Mouse (Mus musculus) embryonic facial prominence, embryonic 14.5 days (tissue): ENCODE data around the gene Rundc3a. TPM values are rescaled to one million over a fixed set of nuclear protein-coding genes. Genes with fewer than 3 reads are reported as not detected.

Experiments
- ATAC-seq: fragments of 200-750 bp; cut with Nextera tagmentation; 2 replicates; pipeline ENCODE4 v1.8.0; 2017; ENCODE audit warnings: low read depth, moderate number of reproducible peaks, moderate TSS enrichment
- DNase-seq: peaks from one replicate; pipeline ENCODE4 v3.0.0-alpha.2; 2015; ENCODE audit warnings: low spot score
- H3K27ac ChIP-seq: fragments of 300-500 bp; sonication (generic); replicated peaks from 2 replicates; pipeline ENCODE4 v1.5.1; 2014; ENCODE audit warnings: low read depth, mild to moderate bottlenecking, low read length, moderate library complexity
- H3K27me3 ChIP-seq: fragments of 300-500 bp; sonication (generic); replicated peaks from 2 replicates; pipeline ENCODE4 v1.6.1; 2014; ENCODE audit warnings: low read length; ENCODE audit not compliant: control insufficient read depth, insufficient read depth
- H3K36me3 ChIP-seq: fragments of 300-500 bp; sonication (generic); 2 replicates; pipeline ENCODE4 v1.6.1; 2014; ENCODE audit warnings: low read length, mixed read lengths; ENCODE audit not compliant: control insufficient read depth, insufficient read depth
- H3K4me1 ChIP-seq: fragments of 300-500 bp; sonication (generic); 2 replicates; pipeline ENCODE4 v1.6.1; 2014; ENCODE audit warnings: antibody characterized with exemption, low read length; ENCODE audit not compliant: control insufficient read depth, insufficient read depth
- H3K4me2 ChIP-seq: fragments of 300-500 bp; sonication (generic); 2 replicates; pipeline ENCODE4 v1.6.1; 2014; ENCODE audit warnings: low read depth, mild to moderate bottlenecking, low read length, moderate library complexity, mixed read lengths
- H3K4me3 ChIP-seq: fragments of 300-500 bp; sonication (generic); 2 replicates; pipeline ENCODE4 v1.5.1; 2014; ENCODE audit warnings: low read depth, mild to moderate bottlenecking, low read length
- H3K9ac ChIP-seq: fragments of 300-500 bp; sonication (generic); 2 replicates; pipeline ENCODE4 v1.6.1; 2014; ENCODE audit warnings: low read depth, mild to moderate bottlenecking, low read length, moderate library complexity, mixed read lengths
- H3K9me3 ChIP-seq: fragments of 300-500 bp; sonication (generic); 2 replicates; pipeline ENCODE4 v1.6.1; 2016; ENCODE audit warnings: low read length; ENCODE audit not compliant: control insufficient read depth
- WGBS: fragments of 180-500 bp; shearing (Covaris S2); extraction: QIAGEN DNeasy Blood & Tissue Kit; methylation state at CpG from one replicate; pipeline ENCODE4 v1.1.7; 2014; 5-methylcytosine and 5-hydroxymethylcytosine counted together
- polyA plus RNA-seq: library from polyadenylated mRNA; unstranded; fragments of >200 nt; fragmentation: Nextera tagmentation; extraction: Ambion mirVana; gene quantifications from 2 replicates; pipeline ENCODE4 v1.2.1, GENCODE M21; 2014

The Rundc3a gene
- 7.1 and 7.8 TPM in 2 replicates for polyA plus RNA-seq

DNA sequence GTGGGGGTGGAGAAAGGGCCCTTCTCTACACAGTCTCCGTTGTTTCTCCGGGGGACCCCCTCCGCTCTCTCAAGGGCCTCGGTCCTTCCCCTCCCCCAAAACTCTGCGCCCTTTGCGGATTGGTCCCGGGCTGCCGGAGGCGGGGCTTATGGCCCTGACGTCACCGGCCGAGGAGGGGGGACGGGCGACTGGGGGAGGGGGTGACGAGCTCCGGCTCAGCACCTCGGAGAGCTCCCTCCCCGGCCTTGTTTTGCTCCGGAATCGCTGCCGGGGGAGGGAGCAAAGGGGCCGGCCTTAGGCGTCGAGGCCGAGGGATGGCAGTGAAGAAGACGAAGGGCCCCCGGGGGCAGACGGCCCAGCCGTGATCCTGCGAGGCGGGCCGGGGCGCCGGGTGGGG, at the start of gene Rundc3a:
Rundc3a (plus strand) TSS at position 166 of the 397 bp plus-strand sequence.
- WGBS = under 1% methylated on average over 25 of the region's 34 CpGs
- peak; percentile 90 for DNase-seq
- ATAC-seq = peak; percentile 85
- Histone ChIP-seq H3K4me3 (peak within 1 kb of the TSS; percentile 44), H3K27me3 (peaks cover 13% of the 10 kb centered on the region), H3K27ac (0 out of 2 replicates have a peak within 1 kb of the TSS, but pooled peaks have one; percentile 24), H3K4me1 (peaks cover 11% of the 10 kb centered on the region), H3K36me3 (no peaks in the 10 kb centered on the region), H3K9ac (peak within 1 kb of the TSS; percentile 53), H3K4me2 (peak within 1 kb of the TSS; percentile 82), H3K9me3 (no peaks in the 10 kb centered on the region)

DNA sequence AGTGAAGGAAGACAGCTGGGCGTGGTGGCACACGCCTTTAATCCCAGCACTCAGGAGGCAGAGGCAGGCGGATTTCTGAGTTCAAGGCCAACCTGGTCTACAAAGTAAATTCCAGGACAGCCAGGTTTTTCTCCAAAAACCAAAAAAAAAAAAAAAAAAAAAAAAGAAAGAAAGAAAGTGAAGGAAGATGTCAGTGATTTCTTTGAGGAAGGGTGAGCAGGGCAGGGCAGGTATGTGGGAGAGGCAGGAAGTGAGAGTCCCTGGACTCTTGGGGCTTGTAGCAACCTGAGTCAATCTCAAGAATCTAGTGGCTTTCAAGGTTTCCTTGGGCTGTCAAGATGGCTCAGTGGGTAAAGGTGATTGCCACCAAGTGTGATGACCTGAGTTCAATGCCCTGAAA, 48.7 kb upstream of the Rundc3a start:
- 77% methylated on average over 3 of the region's 3 CpGs for WGBS
- H3K9ac ChIP-seq = no peak overlapping the region
- no peaks in the 10 kb centered on the region for H3K4me1 ChIP-seq
- H3K27ac ChIP-seq = no peak overlapping the region
- no peaks in the 10 kb centered on the region for H3K27me3 ChIP-seq
- no peak overlapping the region for H3K4me2 ChIP-seq
- H3K4me3 ChIP-seq = no peak overlapping the region
- H3K9me3 ChIP-seq = no peaks in the 10 kb centered on the region
- DNase-seq (no peak), ATAC-seq (no peak)
- H3K36me3 ChIP-seq = no peaks in the 10 kb centered on the region

DNA sequence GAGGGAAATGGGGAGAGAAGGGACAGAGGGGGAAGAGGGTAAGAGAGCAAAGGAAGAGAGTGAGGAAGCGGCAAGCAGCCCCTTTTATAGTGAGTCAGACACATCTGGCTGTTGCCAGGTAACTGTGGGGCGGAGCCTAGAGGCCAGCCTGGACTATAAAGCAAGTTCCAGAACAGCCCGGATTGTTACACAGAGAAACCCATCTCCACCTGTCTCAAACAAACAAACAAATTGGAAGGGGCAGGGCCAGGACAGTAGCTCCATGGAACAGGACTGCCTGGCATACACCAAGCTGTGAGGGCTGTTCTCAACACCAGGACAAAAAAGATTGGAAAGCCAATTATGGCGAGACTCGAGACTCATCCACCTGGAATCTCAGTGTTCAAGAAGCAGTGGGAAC, 46.3 kb upstream of the Rundc3a start:
- H3K36me3 ChIP-seq = no peaks in the 10 kb centered on the region
- no peak overlapping the region for H3K4me3 ChIP-seq
- no peak overlapping the region for H3K27ac ChIP-seq
- no peaks in the 10 kb centered on the region for H3K27me3 ChIP-seq
- WGBS = 62% methylated on average over 5 of the region's 5 CpGs
- no peak overlapping the region for H3K9ac ChIP-seq
- ATAC-seq = no peak
- H3K9me3 ChIP-seq = no peaks in the 10 kb centered on the region
- H3K4me2 ChIP-seq = no peak overlapping the region
- no peaks in the 10 kb centered on the region for H3K4me1 ChIP-seq
- no peak for DNase-seq

DNA sequence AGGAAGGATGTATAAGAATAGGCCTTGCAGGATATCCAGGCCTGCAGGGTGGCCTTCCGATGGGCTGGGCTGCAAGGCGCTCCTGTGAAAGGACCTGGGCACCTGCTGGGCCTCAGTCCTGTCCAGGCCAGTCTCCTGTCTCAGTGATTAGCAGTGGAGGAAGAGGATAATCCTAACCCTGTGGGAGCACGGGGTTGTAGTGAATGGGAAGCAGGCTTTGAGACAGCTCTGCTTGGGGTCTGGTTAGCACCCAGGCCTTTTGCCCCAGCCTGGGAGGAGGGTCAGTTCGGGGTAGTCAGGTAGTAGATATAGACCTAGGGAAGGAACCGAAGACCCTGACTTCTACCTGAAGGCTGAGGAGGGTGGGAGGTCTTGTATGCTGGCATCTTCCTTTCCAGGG, 45.5 kb upstream of the Rundc3a start:
- Histone ChIP-seq H3K27me3 (no peaks in the 10 kb centered on the region), H3K4me2 (no peak overlapping the region), H3K4me1 (no peaks in the 10 kb centered on the region), H3K9ac (no peak overlapping the region), H3K27ac (no peak overlapping the region), H3K4me3 (no peak overlapping the region), H3K36me3 (no peaks in the 10 kb centered on the region), H3K9me3 (no peaks in the 10 kb centered on the region)
- ATAC-seq = no peak
- 68% methylated on average over 5 of the region's 5 CpGs for WGBS
- no peak for DNase-seq

DNA sequence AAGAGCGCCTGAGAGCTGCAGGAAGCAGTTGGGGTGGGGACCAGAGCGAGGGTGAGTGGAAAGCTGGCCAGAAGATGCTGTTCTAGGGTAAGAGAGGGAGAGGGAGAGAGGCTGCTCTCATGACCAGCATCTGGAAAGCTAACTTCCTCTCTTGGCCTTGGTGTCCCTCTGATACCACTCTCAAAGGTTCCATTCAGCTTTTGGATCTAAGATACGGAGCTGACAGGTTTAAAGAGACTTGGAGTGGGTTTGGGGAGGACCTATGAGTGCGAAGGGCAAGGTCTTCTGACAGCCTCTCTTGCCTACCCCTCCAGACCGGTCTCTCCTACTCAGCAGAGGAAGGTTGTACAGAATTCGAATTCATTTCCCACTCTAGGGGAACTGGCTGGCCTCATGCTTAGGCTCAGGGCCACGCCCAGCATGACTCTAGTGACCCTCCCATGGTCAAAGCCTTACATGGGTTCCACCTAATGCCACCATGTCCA, 45.1 kb upstream of the Rundc3a start:
- H3K27ac ChIP-seq = no peak overlapping the region
- no peak overlapping the region for H3K9ac ChIP-seq
- ATAC-seq (no peak), DNase-seq (no peak)
- H3K4me2 ChIP-seq = no peak overlapping the region
- H3K4me1 ChIP-seq = no peaks in the 10 kb centered on the region
- H3K36me3 ChIP-seq = no peaks in the 10 kb centered on the region
- no peaks in the 10 kb centered on the region for H3K9me3 ChIP-seq
- H3K27me3 ChIP-seq = no peaks in the 10 kb centered on the region
- H3K4me3 ChIP-seq = no peak overlapping the region
- WGBS = 84% methylated on average over 7 of the region's 7 CpGs

DNA sequence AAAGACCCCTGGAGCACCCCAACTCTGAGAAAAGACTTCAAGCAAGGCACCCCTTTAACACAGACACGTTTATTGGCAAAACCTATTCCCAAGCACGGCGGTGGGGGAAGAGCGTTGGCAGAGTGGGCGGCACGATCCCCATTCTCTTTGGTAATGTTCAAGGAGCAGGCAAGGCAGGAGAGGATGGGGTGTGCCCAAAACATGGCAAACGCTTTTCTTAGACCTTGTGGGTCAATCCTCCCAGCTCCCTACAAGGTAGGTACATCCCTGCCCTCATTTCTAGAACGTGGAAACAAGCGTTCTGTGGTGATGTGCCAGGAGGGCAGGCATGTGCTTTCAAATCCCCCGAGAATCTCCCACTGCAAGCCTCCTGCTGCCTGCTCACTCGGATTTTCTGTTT, 44.4 kb upstream of the Rundc3a start:
- ATAC-seq (no peak), DNase-seq (no peak)
- no peaks in the 10 kb centered on the region for H3K36me3 ChIP-seq
- H3K4me3 ChIP-seq = no peak overlapping the region
- no peak overlapping the region for H3K4me2 ChIP-seq
- H3K27ac ChIP-seq = no peak overlapping the region
- H3K9ac ChIP-seq = no peak overlapping the region
- H3K9me3 ChIP-seq = no peaks in the 10 kb centered on the region
- 76% methylated on average over 11 of the region's 11 CpGs for WGBS
- H3K27me3 ChIP-seq = no peaks in the 10 kb centered on the region
- no peaks in the 10 kb centered on the region for H3K4me1 ChIP-seq

DNA sequence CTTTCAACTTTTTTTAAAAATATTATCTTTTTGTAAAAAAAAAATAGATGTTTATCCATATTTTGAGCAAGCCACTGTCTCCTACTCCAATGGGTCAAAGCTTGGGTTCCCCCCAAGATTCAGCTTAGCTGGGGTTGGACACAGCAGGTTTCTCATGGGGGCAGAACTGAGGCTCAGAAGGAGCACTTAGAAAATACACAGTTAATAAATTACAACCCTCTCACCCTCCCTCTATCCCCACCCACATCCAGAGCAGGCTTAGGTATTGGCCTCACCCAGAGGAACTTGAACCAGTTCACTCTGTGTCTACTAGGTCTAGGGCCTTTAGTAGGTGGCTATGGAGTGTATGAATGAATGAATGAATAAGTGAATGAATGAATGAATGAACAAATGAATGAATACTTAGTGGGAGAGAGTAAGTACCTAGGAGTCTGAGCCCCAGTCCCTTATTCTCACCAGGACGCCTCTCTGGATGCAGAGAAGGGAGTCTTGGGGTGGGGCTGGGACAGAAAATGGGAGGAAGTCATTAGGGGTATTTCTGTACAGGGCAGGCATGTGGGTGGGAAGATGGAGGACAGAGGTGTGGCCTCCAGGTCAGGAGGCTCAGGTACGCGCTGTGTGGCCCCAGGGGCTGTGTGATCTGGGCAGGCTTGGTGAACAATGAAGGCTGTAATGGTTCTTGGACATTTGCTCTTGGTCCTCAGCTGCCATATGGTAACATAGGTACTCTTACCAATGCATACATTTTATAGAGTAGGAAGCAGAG, 43.8 kb upstream of the Rundc3a start:
- Histone ChIP-seq H3K9me3 (no peaks in the 10 kb centered on the region), H3K4me1 (no peaks in the 10 kb centered on the region), H3K27me3 (no peaks in the 10 kb centered on the region), H3K9ac (no peak overlapping the region), H3K36me3 (no peaks in the 10 kb centered on the region), H3K4me2 (no peak overlapping the region), H3K27ac (no peak overlapping the region), H3K4me3 (no peak overlapping the region)
- DNase-seq (no peak), ATAC-seq (no peak)
- 87% methylated on average over 3 of the region's 3 CpGs for WGBS

DNA sequence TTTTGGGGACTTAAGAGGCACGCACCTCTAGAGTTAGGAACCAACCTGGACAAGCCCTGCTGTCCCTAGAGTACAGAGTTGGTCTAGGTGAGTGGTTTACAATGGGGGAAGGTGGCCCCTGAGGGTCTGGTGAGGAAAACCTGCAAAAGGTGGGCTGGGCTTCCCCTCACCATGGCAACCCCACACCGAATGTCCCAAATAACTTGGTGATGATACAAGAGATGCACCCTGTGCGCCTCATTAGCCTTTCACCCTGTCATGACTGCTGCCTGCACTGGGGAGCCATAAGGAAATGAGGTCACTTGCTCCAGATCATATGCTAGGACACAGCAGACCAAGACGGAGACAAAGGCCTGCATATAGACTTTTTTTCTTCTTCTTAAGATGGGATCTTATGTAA, 42.8 kb upstream of the Rundc3a start:
- Histone ChIP-seq H3K4me2 (no peak overlapping the region), H3K4me1 (no peaks in the 10 kb centered on the region), H3K27me3 (no peaks in the 10 kb centered on the region), H3K4me3 (no peak overlapping the region), H3K36me3 (no peaks in the 10 kb centered on the region), H3K27ac (no peak overlapping the region), H3K9me3 (no peaks in the 10 kb centered on the region), H3K9ac (no peak overlapping the region)
- WGBS = 82% methylated on average over 4 of the region's 4 CpGs
- no peak for DNase-seq
- ATAC-seq = no peak

DNA sequence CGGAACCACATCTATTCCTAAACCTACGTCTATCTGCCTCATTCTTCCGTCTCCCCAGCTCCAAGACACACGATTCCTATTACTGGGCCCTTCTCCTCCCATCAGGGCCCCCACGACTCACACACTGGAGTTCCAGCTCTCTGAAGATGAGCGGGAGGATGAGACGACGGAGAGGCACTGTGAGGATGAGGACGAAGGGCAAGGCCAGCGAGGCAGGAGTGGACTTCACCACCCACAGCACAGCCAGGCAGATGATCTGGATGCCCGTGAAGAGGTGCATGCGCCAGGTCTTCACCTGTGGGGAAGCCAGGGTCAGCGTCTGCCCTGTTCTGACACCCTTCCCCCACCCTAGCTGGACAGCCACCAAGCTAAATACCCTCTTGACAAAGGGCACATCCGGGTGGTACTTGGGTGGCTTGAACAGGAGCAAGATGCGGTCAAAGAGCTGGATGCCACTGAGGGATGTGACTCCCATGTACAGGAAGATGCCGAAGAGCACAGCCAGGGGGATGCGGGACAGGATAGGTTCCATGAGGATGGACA, 42.2 kb upstream of the Rundc3a start:
- Histone ChIP-seq H3K4me2 (no peak overlapping the region), H3K9ac (no peak overlapping the region), H3K9me3 (no peaks in the 10 kb centered on the region), H3K4me3 (no peak overlapping the region), H3K36me3 (no peaks in the 10 kb centered on the region), H3K27ac (no peak overlapping the region), H3K4me1 (no peaks in the 10 kb centered on the region), H3K27me3 (no peaks in the 10 kb centered on the region)
- DNase-seq = no peak
- no peak for ATAC-seq
- WGBS = 84% methylated on average over 17 of the region's 17 CpGs
